ENCODE assay signal across 17 mouse cellular contexts in genomic region chr11:51925595-51925994, GRCm38 (mm10). TPM values are rescaled to one million over a fixed set of nuclear protein-coding genes. Genes with fewer than 3 reads are reported as not detected.
A peak's percentile ranks its signal among the peaks of the same experiment; 100 is the strongest.
DNase-seq lines count a peak whose midpoint lies in the region; ATAC-seq lines count a peak whose summit lies in the region.
"Had no signal": no experiment of that assay in that cellular context is flagged by ENCODE, and none has a peak within 500 bp of the region (broad histone marks: within the 10 kb centered on the region; RNA-seq: fewer than 3 reads in every experiment).

No protein-coding gene starts in this region.

- DNase-seq in layer of hippocampus, adult 9-11 months, result peak; percentile 48
- no peak for DNase-seq in layer of hippocampus, adult 9-10 months (ENCODE audit: low spot score)
- DNase-seq in A20 (ENCODE audit: low read depth, low spot score), result peak; percentile 49
- DNase-seq in cerebellum, adult 11 months, result no peak
- no peak for DNase-seq in left cerebral cortex, adult 18-20 months (ENCODE audit: low spot score in 2 of 2)
- DNase-seq in neural tube, embryonic 10.5 days (ENCODE audit: extremely low spot score, low spot score), result no peak
- DNase-seq: adrenal gland, postnatal 10 days; B cell, adult 2 months; cerebellum, postnatal 14 days; gastrocnemius, postnatal 14 days; spleen, adult 18-20 months; thymus, postnatal 4 days had no signal

- H3K9me3 ChIP-seq in megakaryocyte, embryonic 14.5 days, result peaks cover 11% of the 10 kb centered on the region
- H3K9me3 ChIP-seq: heart, embryonic 10.5 days had no signal

- peak overlapping the region; percentile 72 for H3K4me3 ChIP-seq in megakaryocyte, embryonic 14.5 days (replicated peaks)
- H3K4me3 ChIP-seq: embryonic facial prominence, embryonic 12.5 days; heart, embryonic 10.5 days; limb, embryonic 13.5 days had no signal

- ATAC-seq in granulocyte monocyte progenitor cell, adult 5-6 weeks (replicated peaks; ENCODE audit: poor library complexity, severe bottlenecking), result peak; percentile 88

- peaks cover 73% of the 10 kb centered on the region for H3K4me1 ChIP-seq in megakaryocyte, embryonic 14.5 days
- H3K4me1 ChIP-seq: embryonic facial prominence, embryonic 12.5 days; heart, embryonic 10.5 days; limb, embryonic 13.5 days had no signal

- H3K36me3 ChIP-seq in megakaryocyte, embryonic 14.5 days (replicated peaks; ENCODE audit: low read length), result peaks cover 9% of the 10 kb centered on the region
- H3K36me3 ChIP-seq: embryonic facial prominence, embryonic 12.5 days; heart, embryonic 10.5 days; limb, embryonic 13.5 days had no signal

- H3K27me3 ChIP-seq in megakaryocyte, embryonic 14.5 days (replicated peaks), result no peaks in the 10 kb centered on the region
- H3K27me3 ChIP-seq: embryonic facial prominence, embryonic 12.5 days; limb, embryonic 13.5 days had no signal

RNA-seq across cellular contexts. Expression of gene Cdkn2aipnl, which starts 41.9 kb away (rescaled TPM):
- total RNA-seq in granulocyte monocyte progenitor cell, adult 5-6 weeks (2014; fragmentation: Nextera tagmentation), result 70.1 and 81.1 TPM in 2 replicates
- total RNA-seq in granulocyte monocyte progenitor cell, adult 5-6 weeks (2017), result 70.1 and 72.9 TPM in 2 replicates
- polyA plus RNA-seq in megakaryocyte, embryonic 14.5 days (2012; ENCODE audit: insufficient read depth, low replicate concordance), result 17.5 and 17.7 TPM in 2 replicates
- total RNA-seq in left cerebral cortex, adult 18-20 months (2021), result 10 to 100 TPM; 45.7 to 45.8 TPM

Comparison
In these comparisons a context has a peak if more than half of its experiments do, and no peak if none do; other contexts are left out.
1. DNase-seq: peak in layer of hippocampus, adult 9-11 months (single experiment) and A20 (single experiment); none in layer of hippocampus, adult 9-10 months (single experiment), cerebellum, adult 11 months (single experiment), left cerebral cortex, adult 18-20 months (0 of 2) and neural tube, embryonic 10.5 days (single experiment).